Mouse (Mus musculus) liver, postnatal 0 days (tissue): ENCODE results near the gene Hcn3.

Experiments
- CTCF ChIP-seq: sonication (generic); IDR thresholded peaks from 2 replicates; pipeline ENCODE4 v1.5.1; 2016; ENCODE audit warnings: antibody characterized with exemption, low read depth
- EP300 ChIP-seq: IDR thresholded peaks from 2 replicates; pipeline ENCODE4 v1.6.1; 2016; ENCODE audit warnings: antibody characterized with exemption, low read depth, mild to moderate bottlenecking

GRCm38 (mm10) chr3:89147979-89148311, 12.1 kb downstream of the Hcn3 start:
- TF ChIP-seq EP300 (no peak), CTCF (no peak)
